Mouse (Mus musculus): ENCODE data around the gene Cacna1a. TPM values are rescaled to one million over a fixed set of nuclear protein-coding genes. Genes with fewer than 3 reads are reported as not detected.

The Cacna1a gene
- polyA plus RNA-seq, 1 experiment: 140 TPM

- TF ChIP-seq POLR2A (IDR thresholded peaks at IDR 0.05; ENCODE audit: extremely low read depth, insufficient read depth, low read length) (no peak), CTCF (IDR thresholded peaks at IDR 0.05; ENCODE audit: extremely low read depth, insufficient read depth, low read length) (peak; percentile 96)
- Histone ChIP-seq H3K27ac (ENCODE audit: insufficient read depth, low read length) (no peak overlapping the region), H3K4me1 (ENCODE audit: control insufficient read depth, insufficient read depth, low read length) (no peaks in the 10 kb centered on the region), H3K4me3 (ENCODE audit: insufficient read depth, low read length) (no peak overlapping the region)
Observed at GRCm38 (mm10) chr8:84357631-84358371, 30.4 kb upstream of the Cacna1a start.

- no peak for TF ChIP-seq POLR2A (IDR thresholded peaks at IDR 0.05; ENCODE audit: extremely low read depth, insufficient read depth, low read length)
- peak; percentile 92 for TF ChIP-seq CTCF (IDR thresholded peaks at IDR 0.05; ENCODE audit: extremely low read depth, insufficient read depth, low read length)
- H3K4me1 ChIP-seq (ENCODE audit: control insufficient read depth, insufficient read depth, low read length): no peaks in the 10 kb centered on the region
- H3K27ac ChIP-seq (ENCODE audit: insufficient read depth, low read length): no peak overlapping the region
- no peak overlapping the region for H3K4me3 ChIP-seq (ENCODE audit: insufficient read depth, low read length)
Observed at GRCm38 (mm10) chr8:84363428-84364134, 24.7 kb upstream of the Cacna1a start.

GRCm38 (mm10) chr8:84365197-84365596, 23.0 kb upstream of the Cacna1a start:
- no peak overlapping the region for H3K4me3 ChIP-seq (ENCODE audit: insufficient read depth, low read length)
- no peak for TF ChIP-seq POLR2A (IDR thresholded peaks at IDR 0.05; ENCODE audit: extremely low read depth, insufficient read depth, low read length)
- TF ChIP-seq CTCF (IDR thresholded peaks at IDR 0.05; ENCODE audit: extremely low read depth, insufficient read depth, low read length): no peak
- H3K27ac ChIP-seq (ENCODE audit: insufficient read depth, low read length): no peak overlapping the region
- H3K4me1 ChIP-seq (ENCODE audit: control insufficient read depth, insufficient read depth, low read length): no peaks in the 10 kb centered on the region

GRCm38 (mm10) chr8:84370972-84371371, 17.3 kb upstream of the Cacna1a start:
- Histone ChIP-seq H3K4me3 (ENCODE audit: insufficient read depth, low read length) (no peak overlapping the region), H3K4me1 (ENCODE audit: control insufficient read depth, insufficient read depth, low read length) (no peaks in the 10 kb centered on the region), H3K27ac (ENCODE audit: insufficient read depth, low read length) (no peak overlapping the region)
- TF ChIP-seq POLR2A (IDR thresholded peaks at IDR 0.05; ENCODE audit: extremely low read depth, insufficient read depth, low read length) (no peak), CTCF (IDR thresholded peaks at IDR 0.05; ENCODE audit: extremely low read depth, insufficient read depth, low read length) (no peak)

- TF ChIP-seq CTCF (IDR thresholded peaks at IDR 0.05; ENCODE audit: extremely low read depth, insufficient read depth, low read length) (no peak), POLR2A (IDR thresholded peaks at IDR 0.05; ENCODE audit: extremely low read depth, insufficient read depth, low read length) (no peak)
- H3K27ac ChIP-seq (ENCODE audit: insufficient read depth, low read length): no peak overlapping the region
- H3K4me3 ChIP-seq (ENCODE audit: insufficient read depth, low read length): no peak overlapping the region
- no peaks in the 10 kb centered on the region for H3K4me1 ChIP-seq (ENCODE audit: control insufficient read depth, insufficient read depth, low read length)
Observed at GRCm38 (mm10) chr8:84375038-84375437, 13.2 kb upstream of the Cacna1a start.

- H3K4me3 ChIP-seq (ENCODE audit: insufficient read depth, low read length): no peak overlapping the region
- H3K27ac ChIP-seq (ENCODE audit: insufficient read depth, low read length): no peak overlapping the region
- H3K4me1 ChIP-seq (ENCODE audit: control insufficient read depth, insufficient read depth, low read length): no peaks in the 10 kb centered on the region
- no peak for TF ChIP-seq POLR2A (IDR thresholded peaks at IDR 0.05; ENCODE audit: extremely low read depth, insufficient read depth, low read length)
- TF ChIP-seq CTCF (IDR thresholded peaks at IDR 0.05; ENCODE audit: extremely low read depth, insufficient read depth, low read length): no peak
Observed at GRCm38 (mm10) chr8:84375803-84376202, 12.4 kb upstream of the Cacna1a start.

GRCm38 (mm10) chr8:84376564-84376963, 11.7 kb upstream of the Cacna1a start:
- H3K27ac ChIP-seq (ENCODE audit: insufficient read depth, low read length): no peak overlapping the region
- TF ChIP-seq POLR2A (IDR thresholded peaks at IDR 0.05; ENCODE audit: extremely low read depth, insufficient read depth, low read length) (no peak), CTCF (IDR thresholded peaks at IDR 0.05; ENCODE audit: extremely low read depth, insufficient read depth, low read length) (no peak)
- H3K4me1 ChIP-seq (ENCODE audit: control insufficient read depth, insufficient read depth, low read length): no peaks in the 10 kb centered on the region
- H3K4me3 ChIP-seq (ENCODE audit: insufficient read depth, low read length): no peak overlapping the region

- Histone ChIP-seq H3K4me1 (ENCODE audit: control insufficient read depth, insufficient read depth, low read length) (no peaks in the 10 kb centered on the region), H3K4me3 (ENCODE audit: insufficient read depth, low read length) (no peak overlapping the region), H3K27ac (ENCODE audit: insufficient read depth, low read length) (no peak overlapping the region)
- no peak for TF ChIP-seq CTCF (IDR thresholded peaks at IDR 0.05; ENCODE audit: extremely low read depth, insufficient read depth, low read length)
- TF ChIP-seq POLR2A (IDR thresholded peaks at IDR 0.05; ENCODE audit: extremely low read depth, insufficient read depth, low read length): no peak
Observed at GRCm38 (mm10) chr8:84381676-84382075, 6.6 kb upstream of the Cacna1a start.

GRCm38 (mm10) chr8:84388773-84389172, 533 bp downstream of the Cacna1a start:
- no peak for TF ChIP-seq CTCF (IDR thresholded peaks at IDR 0.05; ENCODE audit: extremely low read depth, insufficient read depth, low read length)
- H3K27ac ChIP-seq (ENCODE audit: insufficient read depth, low read length): no peak overlapping the region
- H3K4me1 ChIP-seq (ENCODE audit: control insufficient read depth, insufficient read depth, low read length): no peaks in the 10 kb centered on the region; the same call in 1 of the 2 replicates
- no peak overlapping the region for H3K4me3 ChIP-seq (ENCODE audit: insufficient read depth, low read length)

GRCm38 (mm10) chr8:84389173-84389572, 933 bp downstream of the Cacna1a start:
- TF ChIP-seq POLR2A (IDR thresholded peaks at IDR 0.05; ENCODE audit: extremely low read depth, insufficient read depth, low read length): no peak
- TF ChIP-seq CTCF (IDR thresholded peaks at IDR 0.05; ENCODE audit: extremely low read depth, insufficient read depth, low read length): no peak
- Histone ChIP-seq H3K4me3 (ENCODE audit: insufficient read depth, low read length) (no peak overlapping the region), H3K27ac (ENCODE audit: insufficient read depth, low read length) (no peak overlapping the region), H3K4me1 (ENCODE audit: control insufficient read depth, insufficient read depth, low read length) (no peaks in the 10 kb centered on the region; the same call in 1 of the 2 replicates)

Data from cortical plate, adult 2 months (tissue).